Mouse (Mus musculus) kidney, adult 8-10 months (tissue): Measurements from ENCODE around the gene Fam83c.
"Not testable (repeated sequence)": the region's sequence is repeated elsewhere in the genome, so short reads cannot be mapped to it uniquely, and the experiment has no call there.

Source experiments
- DNase-seq, 2 experiments: peaks; one replicate each; pipeline ENCODE4 v3.0.0; 2022

Gene Fam83c

GRCm38 (mm10) chr2:155834732-155835131 lies at the start of gene Fam83c:
Fam83c (minus strand) TSS chr2:155834854.
- no peak for DNase-seq

- DNase-seq: no peak
Measured at GRCm38 (mm10) chr2:155882087-155882486, 47.4 kb upstream of the Fam83c start.

DNA sequence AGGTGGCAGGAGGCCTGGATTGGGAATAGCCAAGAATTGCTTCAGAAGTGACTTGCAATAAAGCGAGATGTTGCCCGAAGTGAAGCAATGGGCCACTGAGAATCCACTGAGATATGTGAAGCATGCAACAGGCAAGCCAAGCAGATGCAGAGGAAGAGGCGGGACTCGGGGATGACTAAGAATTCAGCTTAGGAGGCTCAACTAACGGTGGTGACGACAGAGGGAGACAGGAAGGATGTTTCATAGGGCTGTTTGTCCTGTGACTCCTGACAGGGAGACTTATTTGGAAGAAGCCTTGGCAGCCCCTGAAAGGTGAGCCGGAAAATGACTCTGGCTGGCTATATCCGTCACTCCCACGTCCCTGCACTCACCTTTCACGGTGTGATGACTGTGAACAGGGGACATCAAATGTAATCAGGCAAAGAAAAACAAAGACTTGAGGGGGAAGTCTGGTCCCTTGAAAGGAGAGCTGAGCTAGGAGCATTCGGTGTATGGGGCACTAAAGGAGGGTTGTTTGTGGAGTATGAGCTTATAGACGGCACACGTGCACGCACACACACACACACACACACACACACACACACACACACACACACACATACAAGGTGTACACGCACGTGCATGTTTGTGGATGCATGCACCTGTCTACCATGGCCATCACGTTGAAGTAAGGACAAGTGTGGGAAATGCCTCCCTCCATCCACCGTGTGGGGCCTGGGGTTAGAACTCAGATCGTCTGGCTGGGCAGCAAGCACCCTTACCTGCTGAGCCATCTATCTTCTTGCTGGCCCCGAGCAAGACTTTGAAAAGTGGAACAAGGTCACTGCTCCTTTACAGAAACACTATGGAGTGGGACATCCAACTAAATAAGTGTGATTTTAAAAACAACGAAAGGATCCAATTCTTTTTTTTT lies 44.6 kb upstream of the Fam83c start:
- peak; percentile 16 to 31 for DNase-seq

GRCm38 (mm10) chr2:155873636-155874035 lies 39.0 kb upstream of the Fam83c start:
- DNase-seq: no peak

DNA sequence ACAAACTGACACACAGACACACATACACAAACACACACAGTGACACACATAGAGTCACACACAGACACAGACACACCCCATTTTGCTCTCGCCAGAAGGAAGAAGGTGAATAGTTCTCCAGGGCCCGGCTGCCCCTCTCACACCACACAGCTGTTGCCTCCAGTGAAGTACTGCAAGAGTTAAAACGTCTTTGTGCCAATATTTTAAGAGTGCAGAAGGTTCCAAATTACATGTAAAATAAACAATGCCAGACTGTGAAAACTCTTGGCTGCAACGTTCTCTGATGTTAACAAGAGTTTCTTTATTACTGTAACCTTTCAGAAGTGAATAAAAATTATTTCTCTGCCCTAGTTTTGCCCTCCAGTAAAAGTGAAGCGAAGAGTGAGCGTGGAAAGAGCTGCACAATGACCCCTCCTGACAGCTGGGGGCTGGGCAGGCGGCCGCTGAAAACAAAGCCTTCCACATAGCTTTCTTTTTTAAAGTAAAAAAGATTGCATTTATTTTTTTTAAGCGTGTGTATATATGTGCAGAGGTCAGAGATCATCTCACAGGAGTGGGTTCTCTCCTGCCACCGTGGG lies 38.4 kb upstream of the Fam83c start:
- DNase-seq: no peak

GRCm38 (mm10) chr2:155872486-155872885 lies 37.8 kb upstream of the Fam83c start:
- no peak for DNase-seq

DNA sequence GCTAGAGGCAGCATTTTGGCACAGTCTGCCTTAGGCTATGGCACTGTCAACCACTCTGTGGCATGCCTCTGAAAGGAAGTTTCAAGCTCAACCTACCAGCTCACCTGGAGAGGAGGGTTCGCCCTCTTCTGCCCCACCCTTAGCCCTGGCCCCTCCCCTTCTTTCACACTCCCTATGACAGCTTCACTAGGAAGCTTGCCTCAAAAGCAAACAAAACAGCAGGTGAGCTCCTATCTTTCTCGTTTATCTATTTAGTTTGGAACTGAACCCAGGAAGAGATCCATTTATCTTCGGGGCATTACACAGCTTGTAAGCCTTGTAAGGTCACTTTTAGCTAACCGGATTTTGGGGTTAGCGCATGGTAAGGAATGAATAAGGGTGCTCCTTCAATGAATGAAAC lies 35.1 kb upstream of the Fam83c start:
- no peak for DNase-seq

GRCm38 (mm10) chr2:155868320-155868719 lies 33.7 kb upstream of the Fam83c start:
- DNase-seq: no peak

GRCm38 (mm10) chr2:155863301-155863867 lies 28.7 kb upstream of the Fam83c start:
- DNase-seq: no peak

DNA sequence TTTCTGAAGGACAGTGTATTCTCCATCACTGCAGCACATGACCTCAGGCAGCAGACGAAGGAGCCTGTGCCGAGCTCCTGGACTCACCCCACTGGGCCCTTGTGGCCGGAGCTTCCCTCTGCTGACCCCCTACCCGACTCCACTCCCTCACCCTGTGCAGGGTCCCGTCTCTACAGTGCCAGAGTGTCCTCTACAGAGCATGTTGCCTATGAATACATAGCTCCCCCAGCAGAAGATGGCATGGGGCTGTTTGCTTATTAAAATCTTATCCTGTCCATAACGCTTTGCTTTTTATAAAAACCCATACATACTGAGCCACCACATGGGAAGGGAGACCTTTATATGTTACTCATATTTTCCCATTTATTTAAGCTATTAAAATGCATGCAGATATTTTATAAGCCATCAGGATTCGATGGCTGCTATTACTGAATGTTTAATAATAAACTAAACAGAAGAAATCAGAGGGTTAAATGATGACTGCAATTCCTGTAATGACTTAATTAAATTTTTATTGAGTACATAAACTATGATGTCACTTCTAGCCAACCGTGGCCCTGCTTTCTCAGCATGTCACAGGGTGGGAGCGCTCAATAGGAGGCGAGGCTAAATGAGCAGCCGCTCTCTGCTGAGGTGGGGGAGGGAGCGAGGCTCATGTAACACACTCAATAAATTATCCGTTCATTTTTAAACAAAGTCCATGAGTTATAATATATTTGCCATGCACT lies 28.1 kb upstream of the Fam83c start:
- no peak for DNase-seq

DNA sequence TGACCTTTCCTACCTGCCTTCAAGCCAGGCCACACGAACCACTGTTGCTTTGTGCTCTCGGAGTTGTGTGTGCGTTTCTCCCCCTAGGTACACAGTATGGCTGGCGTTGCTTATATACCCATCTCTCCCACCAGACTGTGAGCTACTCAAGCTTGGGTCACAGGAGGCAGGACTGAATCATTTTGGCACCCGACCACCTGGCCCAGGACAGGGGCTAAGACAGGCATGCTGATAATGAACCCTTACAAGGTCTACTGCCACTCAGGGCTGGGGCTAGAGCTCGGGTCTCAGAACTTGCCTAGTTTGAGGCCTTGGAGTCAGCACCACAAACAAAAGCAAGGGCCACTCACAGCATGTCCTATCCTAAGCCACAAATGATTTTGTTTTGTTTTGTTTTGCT lies 26.9 kb upstream of the Fam83c start:
- DNase-seq: no peak

DNA sequence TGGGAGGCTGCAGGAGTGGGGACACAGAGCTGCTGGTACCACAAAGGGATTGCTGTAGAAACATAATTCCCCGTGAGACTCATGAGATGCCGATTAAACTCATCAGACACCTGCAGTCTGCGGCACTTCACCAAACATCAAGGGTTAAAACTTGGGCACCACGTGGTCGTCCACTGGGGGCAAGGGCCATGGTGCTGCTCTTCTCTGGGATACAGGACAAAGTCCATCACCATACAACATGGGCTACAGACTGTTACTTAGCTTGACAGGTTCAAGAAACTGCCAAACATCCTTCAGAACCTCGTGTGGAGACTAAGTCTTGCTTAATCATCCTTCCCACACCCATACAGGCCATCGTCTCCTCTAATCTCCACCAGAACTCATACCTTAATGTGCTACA lies 25.4 kb upstream of the Fam83c start:
- DNase-seq: peak; percentile 45 to 56

- no peak for DNase-seq
Measured at GRCm38 (mm10) chr2:155852536-155852935, 17.9 kb upstream of the Fam83c start.

GRCm38 (mm10) chr2:155850120-155850519 lies 15.5 kb upstream of the Fam83c start:
- no peak for DNase-seq

GRCm38 (mm10) chr2:155849464-155849863 lies 14.8 kb upstream of the Fam83c start:
- no peak for DNase-seq

GRCm38 (mm10) chr2:155848291-155848690 lies 13.6 kb upstream of the Fam83c start:
- peak; percentile 65 to 86 for DNase-seq

GRCm38 (mm10) chr2:155846930-155847329 lies 12.3 kb upstream of the Fam83c start:
- no peak for DNase-seq

GRCm38 (mm10) chr2:155838961-155839360 lies 4.3 kb upstream of the Fam83c start:
- DNase-seq: no peak

DNA sequence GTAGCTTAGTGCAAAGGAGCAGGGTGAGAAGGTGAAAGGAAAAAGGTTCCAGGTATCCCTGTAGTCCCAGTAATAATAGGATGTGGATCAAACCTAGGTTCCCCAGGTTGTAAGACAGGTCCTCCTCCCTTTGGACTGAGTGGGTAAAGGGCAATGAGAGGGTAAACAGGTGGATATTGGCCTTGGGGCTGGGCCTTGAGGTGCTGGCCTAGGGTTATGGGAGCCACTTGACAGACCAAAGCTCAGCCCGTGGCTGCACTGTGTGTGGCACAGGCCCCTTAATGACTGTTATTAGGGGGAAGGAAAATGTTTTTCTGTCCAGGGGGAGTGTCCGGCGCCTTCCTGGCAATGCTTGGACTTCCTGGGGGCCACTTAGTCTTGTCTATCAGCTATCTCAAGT lies 3.3 kb upstream of the Fam83c start:
- no peak for DNase-seq

- not testable (repeated sequence) for DNase-seq
Measured at GRCm38 (mm10) chr2:155832087-155832486, 2.6 kb downstream of the Fam83c start.

DNA sequence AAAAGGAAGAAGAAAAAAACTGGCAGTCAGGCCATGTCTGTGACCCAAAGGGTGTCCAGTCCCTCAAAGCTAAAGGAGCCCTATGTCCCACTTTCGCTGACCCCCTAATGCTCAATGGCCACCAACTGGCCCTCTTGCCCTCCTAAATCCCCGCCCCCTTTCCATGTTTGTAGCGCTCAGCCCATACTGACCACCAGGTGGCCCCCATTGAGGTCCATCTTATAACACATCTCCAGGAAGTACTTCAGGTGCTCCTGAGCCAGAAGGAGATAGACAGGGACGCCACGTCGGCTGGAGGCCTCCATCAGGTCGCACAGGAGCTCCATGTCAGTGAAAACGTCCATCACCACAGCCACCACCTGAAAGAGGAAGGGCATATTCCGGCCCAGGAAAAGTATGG lies 3.4 kb downstream of the Fam83c start:
- DNase-seq: no peak

- no peak for DNase-seq
Measured at GRCm38 (mm10) chr2:155830841-155831240, 3.8 kb downstream of the Fam83c start.
